Mouse (Mus musculus): ENCODE measurements around the gene Rbm12. TPM values are rescaled to one million over a fixed set of nuclear protein-coding genes. Genes with fewer than 3 reads are reported as not detected.
A peak's percentile ranks its signal among the peaks of the same experiment; 100 is the strongest.

The Rbm12 gene
- total RNA-seq, 2 experiments from 2014 or later = 6.3 TPM

- DNase-seq = no peak
Measured at GRCm38 (mm10) chr2:156079674-156080073, 32.1 kb downstream of the Rbm12 start.

DNA sequence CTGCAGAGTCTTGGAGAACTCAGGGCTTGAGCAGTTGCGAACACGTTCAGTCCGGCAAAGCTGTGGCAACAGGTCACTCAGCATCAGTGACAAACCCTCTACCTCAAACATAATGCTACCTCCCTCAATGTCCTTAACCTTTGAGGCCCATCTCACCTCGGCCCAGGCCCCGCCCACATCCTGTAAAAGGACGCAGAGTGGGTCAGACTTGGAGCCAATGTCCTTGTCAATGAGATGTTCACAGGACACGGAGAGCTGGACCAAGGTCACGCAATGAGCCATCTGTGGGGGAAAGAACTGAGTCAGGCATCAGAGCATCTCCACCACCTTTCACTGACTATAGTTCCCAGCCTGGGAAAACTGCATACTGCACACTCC, 32.6 kb downstream of the Rbm12 start:
- no peak for DNase-seq

DNA sequence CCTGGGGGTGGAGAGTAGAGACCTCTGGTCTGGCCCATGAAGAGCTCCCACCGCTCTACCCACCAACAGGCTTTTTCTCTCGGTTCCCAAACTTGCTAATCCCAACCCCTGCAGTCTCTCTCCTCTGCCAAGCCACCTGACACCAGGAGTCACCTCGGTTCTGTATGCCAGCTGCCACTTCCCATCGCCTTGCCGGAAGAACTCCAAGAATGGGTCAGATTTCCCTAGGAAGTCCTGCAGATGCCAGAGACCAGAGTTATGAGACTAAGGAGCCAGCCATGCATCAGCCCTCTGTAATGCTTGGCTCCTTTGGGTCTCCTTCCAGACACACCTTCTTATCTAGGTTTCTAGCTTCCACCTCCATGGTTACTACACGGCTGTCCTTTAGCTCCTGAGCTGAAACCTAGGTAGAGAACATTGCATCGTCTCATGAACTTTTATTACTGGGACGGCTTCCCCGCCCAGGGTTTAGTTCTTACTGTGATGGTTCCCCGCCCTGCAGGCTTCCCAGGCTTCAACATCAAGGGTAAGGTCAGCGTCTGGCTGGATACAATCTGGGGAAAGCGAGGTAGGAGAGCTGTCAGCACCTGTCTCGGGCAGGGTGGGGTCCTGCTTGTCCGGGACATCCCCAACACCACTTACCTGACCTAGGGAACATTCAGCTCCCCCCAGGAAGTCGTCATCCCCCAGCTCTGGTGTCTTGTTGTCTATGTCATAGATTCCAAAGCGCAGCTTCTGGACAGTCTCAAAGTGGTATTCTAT, 33.2 kb downstream of the Rbm12 start:
- peak; percentile 49 for DNase-seq

DNA sequence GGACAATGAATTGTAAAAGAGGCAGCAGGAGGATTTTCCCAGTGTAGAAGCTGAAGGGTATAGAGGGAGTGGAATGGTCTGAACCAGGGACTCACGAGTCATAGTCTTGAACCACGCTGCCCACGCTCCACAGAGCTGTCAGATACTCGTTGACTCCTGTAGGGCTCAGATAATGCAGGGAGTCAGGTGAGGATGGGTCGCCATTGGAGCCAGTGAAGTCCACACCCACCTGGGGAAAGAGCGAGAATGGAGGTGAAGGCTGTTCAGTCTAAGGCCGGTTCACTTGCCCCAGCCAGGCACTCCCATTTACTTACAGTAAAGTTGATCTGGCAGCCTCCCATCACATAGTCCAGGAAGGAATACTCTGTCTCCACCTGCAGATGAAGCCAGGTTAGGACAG, 34.3 kb downstream of the Rbm12 start:
- DNase-seq = no peak

DNA sequence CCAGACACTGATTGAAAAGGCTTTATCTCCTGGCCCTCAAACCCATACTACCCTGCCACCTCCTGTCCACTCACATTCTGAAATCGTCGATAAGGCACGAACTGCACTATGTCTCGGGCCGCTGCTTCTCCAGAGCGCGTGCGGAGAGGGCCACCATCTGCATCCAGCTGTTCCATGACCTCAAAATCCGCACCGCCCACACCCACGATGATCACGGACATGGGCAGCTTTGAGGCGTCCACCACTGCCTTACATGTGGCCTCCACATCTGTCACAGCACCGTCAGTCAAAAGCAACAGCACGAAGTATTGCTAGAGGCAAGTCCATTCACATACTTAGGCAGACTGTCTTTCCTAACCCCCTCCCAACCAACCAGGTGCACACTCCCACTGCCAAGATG, 38.1 kb downstream of the Rbm12 start:
- DNase-seq = no peak

DNA sequence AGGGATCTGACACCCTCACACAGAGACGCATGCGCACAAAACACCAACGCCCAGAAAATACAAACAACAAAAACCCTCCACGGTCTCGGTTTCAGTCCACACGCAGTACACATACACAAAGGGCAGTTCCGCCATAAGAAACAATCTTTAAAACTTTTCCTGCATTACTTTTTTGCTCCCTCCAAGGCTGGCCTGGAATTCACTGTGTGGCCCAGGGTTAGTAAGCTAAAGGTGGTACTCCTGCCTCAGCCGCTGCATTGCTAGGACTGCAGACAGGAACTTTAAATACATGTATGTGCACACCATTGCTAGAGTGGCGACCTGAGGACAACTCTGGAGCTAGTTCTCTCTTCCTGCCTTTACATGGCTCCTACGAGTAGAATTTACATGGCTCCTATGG, 40.5 kb downstream of the Rbm12 start:
- no peak for DNase-seq

DNA sequence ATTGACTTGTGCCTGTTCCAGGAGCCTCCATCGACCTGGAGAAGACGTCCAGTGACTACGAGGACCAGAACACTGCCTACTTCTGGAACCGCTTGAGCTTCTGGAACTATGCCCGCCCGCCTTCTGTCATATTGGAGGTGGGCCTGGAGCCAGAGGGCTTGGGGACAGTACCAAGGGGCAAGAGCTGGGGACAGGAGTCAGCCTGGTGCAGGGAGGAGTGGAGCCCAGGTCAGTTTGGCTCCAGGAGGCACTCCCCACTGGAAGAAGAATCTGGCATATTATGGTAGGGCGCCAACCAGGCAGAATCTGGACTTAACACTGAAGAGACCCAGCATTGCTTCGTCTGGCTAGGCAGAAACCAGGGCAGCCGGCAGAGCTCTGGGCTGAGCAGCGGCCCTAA, 43.9 kb downstream of the Rbm12 start:
- DNase-seq = no peak

DNA sequence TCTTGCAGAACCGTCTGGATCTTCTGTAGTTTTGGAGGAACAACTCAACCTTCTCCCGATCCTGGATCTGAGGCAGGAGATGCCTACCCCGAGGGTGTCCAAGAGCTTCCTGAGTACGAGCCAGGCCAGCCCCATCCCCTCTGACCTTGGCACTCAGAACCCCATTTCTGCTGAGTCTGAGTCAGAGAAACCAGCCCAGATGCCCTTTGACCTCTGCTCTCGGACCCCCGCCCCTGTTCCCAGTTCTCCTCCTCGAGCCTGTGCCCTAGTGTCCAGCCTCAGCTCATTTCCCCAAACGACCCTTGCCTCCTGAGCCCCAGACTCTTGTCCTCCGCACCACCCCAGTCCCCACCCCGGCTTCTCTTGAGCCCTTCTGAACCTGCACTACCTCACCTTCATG, 45.7 kb downstream of the Rbm12 start:
- DNase-seq = no peak

DNA sequence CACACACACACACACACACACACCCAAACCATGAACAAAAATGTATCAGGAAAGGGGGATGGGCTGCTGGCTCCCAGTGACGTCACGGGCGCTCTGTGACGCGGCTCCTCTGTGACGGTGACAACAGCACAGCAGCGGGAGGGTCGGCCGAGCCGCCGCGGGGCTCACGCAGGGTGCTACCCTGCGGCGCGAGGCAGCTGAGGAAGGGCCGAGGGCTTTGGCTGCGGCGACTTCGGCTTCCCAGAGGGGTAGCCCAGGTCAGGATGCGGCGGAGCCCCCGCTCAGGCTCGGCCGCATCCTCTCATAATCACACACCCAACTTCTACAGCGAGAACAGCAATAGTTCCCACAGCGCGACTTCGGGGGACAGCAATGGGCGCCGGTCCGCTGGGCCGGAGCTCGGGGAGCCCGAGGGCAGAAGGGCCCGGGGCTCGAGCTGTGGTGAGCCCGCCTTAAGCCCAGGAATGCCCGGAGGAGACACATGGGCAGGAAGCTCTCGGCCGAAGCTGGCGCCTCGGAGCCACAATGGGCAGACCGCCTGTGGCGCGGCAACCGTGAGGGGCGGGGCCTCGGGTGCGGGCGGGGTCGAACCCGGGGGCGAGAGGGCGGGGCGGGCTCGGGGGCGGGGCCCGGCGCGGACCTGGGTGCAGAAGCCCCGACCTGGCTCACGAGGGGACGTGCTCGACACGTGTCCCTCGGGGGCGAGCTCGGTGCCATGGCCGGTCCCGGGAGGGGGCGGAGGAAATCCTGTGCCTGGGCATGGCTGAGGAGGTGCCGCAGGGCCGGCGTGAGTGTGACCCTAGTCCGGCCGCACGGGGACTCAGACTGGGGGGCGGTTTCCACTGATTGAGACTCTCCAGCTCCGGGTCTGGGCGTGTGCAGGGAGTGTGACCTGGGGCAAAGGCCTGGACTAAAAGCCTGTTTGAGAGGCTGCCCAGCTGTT, 46.4 kb downstream of the Rbm12 start, which contains the start of gene Spag4:
Spag4 (plus strand) TSS at position 77 of the 943 bp plus-strand sequence.
- DNase-seq = peak; percentile 68

DNA sequence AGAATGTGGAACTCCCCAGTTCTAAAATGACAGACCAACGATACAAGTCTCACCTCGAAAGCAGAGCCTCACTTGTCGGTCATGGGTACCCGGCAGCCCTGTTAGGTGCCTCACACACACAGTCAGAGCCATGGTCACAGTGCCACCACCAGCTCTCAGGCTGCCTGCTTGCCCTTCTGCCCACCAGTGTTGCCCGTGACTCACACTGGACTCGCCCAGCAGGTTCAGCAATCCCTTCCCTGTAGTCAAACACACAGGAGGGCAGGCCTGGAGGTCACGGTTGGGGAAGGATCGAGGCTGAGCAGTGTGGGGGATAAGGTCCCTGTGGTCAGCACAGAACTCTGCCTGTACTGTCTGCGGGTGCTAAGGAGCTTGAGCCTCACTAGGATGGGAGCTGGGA, 59.0 kb downstream of the Rbm12 start, which contains the start of gene Fer1l4:
Fer1l4 (minus strand) TSS at position 132 of the 400 bp plus-strand sequence.
- DNase-seq = no peak

DNA sequence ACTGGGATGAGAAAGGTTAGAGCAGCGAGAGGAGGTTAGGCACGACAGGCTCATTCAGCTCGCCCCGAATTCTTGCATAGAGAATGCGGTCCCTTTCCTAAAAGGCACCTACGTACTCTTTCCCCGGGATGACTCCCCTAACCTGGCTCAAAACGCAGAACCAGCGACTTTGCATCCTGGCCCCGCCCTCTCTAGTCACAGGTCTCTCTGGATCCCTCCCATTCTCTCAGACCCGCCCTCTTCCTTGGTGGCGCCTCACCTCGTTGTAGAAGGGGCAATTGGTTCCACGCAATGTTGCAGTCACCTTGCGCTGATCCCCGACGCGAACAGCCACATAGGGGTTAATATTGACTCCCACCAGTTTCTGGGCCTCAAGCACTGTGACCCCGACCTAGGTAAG, 63.8 kb downstream of the Rbm12 start:
- DNase-seq = no peak

- DNase-seq = no peak
Measured at GRCm38 (mm10) chr2:156042903-156043302, 68.9 kb downstream of the Rbm12 start.

Other genes starting within 250 kb of the Rbm12 start
- 100 to 1,000 TPM; 140 to 156 TPM for gene Uqcc1, start 181.7 kb downstream of the Rbm12 start, total RNA-seq (2021)
- not detected for gene Gm15557, start 171.2 kb downstream of the Rbm12 start, total RNA-seq (2021)
- not detected for gene Gdf5, start 166.6 kb downstream of the Rbm12 start, total RNA-seq (2021)
- gene Cep250, start 155.5 kb downstream of the Rbm12 start, total RNA-seq (2021) = 1 to 10 TPM; 3.6 to 5.9 TPM
- gene 6430550D23Rik, start 104.0 kb downstream of the Rbm12 start, total RNA-seq (2021) = under 1 TPM; 0.51 to 0.54 TPM
- 10 to 100 TPM; 44.6 to 51.7 TPM for gene Ergic3, start 103.9 kb downstream of the Rbm12 start, total RNA-seq (2021)
- not detected for gene Fer1l4, start 59.0 kb downstream of the Rbm12 start, total RNA-seq (2021)
- under 1 TPM; 0.13 to 0.31 TPM for gene Spag4, start 46.8 kb downstream of the Rbm12 start, total RNA-seq (2021)
- gene Cpne1, start within 50 bp of the Rbm12 start, total RNA-seq (2021) = 10 to 100 TPM in 1 of 2 experiments, 1 to 10 TPM in 1; 8.2 to 10.9 TPM
- 1 to 10 TPM; 4.9 to 5.6 TPM for gene Gm28036, start 15.1 kb upstream of the Rbm12 start, total RNA-seq (2021)
- 100 to 1,000 TPM; 206 to 210 TPM for gene Romo1, start 32.1 kb upstream of the Rbm12 start, total RNA-seq (2021)
- gene Nfs1, start 32.2 kb upstream of the Rbm12 start, total RNA-seq (2021) = 10 to 100 TPM; 74.2 to 80.6 TPM
- gene Rbm39, start 68.3 kb upstream of the Rbm12 start, total RNA-seq (2021) = 10 to 100 TPM; 95.5 to 96.8 TPM
- gene Phf20, start 84.5 kb upstream of the Rbm12 start, total RNA-seq (2021) = 10 to 100 TPM; 20.1 to 20.8 TPM
- under 1 TPM; 0.84 to 0.91 TPM for gene Cnbd2, start 200.3 kb upstream of the Rbm12 start, total RNA-seq (2021)
- 10 to 100 TPM; 58.5 to 59.5 TPM for gene Scand1, start 200.7 kb upstream of the Rbm12 start, total RNA-seq (2021)

Data from gastrocnemius, postnatal 25 days (tissue).